Mouse (Mus musculus): ENCODE measurements around the gene Ndel1. TPM values are rescaled to one million over a fixed set of nuclear protein-coding genes. Genes with fewer than 3 reads are reported as not detected.

Gene Ndel1
- polyA plus RNA-seq, 1 experiment from 2014 or later, result 61.6 TPM

GRCm38 (mm10) chr11:68888253-68888652, 16.6 kb upstream of the Ndel1 start, which contains the start of gene Rnf222:
Gene Rnf222 (plus strand): TSS chr11:68888553.
- Histone ChIP-seq H3K27ac (ENCODE audit: low read depth, low read length) (no peak within 1 kb of the TSS), H3K27me3 (ENCODE audit: control insufficient read depth, insufficient read depth, low read length) (no peaks in the 10 kb centered on the region), H3K9me3 (ENCODE audit: control insufficient read depth, low read length) (no peaks in the 10 kb centered on the region), H3K4me1 (ENCODE audit: control insufficient read depth, insufficient read depth, low read length) (no peaks in the 10 kb centered on the region), H3K4me3 (ENCODE audit: low read depth, low read length) (no peak within 1 kb of the TSS), H3K4me2 (ENCODE audit: low read depth) (no peak within 1 kb of the TSS), H3K36me3 (ENCODE audit: control insufficient read depth, insufficient read depth, low read length) (no peaks in the 10 kb centered on the region), H3K9ac (ENCODE audit: low read length) (no peak within 1 kb of the TSS)
- DNase-seq (ENCODE audit: low spot score) (no peak), ATAC-seq (ENCODE audit: insufficient read depth, low FRiP score, low TSS enrichment) (no peak)
- 37% methylated on average over 6 of the region's 6 CpGs for WGBS

DNA sequence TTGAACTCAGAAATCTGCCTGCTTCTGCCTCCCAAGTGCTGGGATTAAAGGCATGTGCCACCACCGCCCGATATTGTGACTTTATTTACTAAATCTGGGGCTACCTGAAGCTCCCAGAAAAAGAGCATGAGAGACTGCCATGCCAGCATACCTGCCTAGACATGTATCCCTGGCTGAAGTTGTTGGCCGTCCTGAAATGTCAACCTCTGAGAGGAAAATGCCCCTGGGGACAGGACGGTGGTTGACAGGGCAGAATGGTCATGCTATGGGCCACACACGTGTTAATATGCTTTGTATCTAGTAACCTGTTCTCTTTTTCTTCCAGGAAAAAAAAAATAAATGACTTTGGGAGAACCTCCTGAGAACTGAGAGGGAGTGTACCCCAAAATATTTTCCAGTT, 14.4 kb upstream of the Ndel1 start:
- no peak overlapping the region for H3K4me3 ChIP-seq (ENCODE audit: low read depth, low read length)
- WGBS, result 84% methylated on average over 5 of the region's 5 CpGs
- H3K4me1 ChIP-seq (ENCODE audit: control insufficient read depth, insufficient read depth, low read length), result no peaks in the 10 kb centered on the region
- H3K4me2 ChIP-seq (ENCODE audit: low read depth), result no peak overlapping the region
- no peaks in the 10 kb centered on the region for H3K36me3 ChIP-seq (ENCODE audit: control insufficient read depth, insufficient read depth, low read length)
- no peak overlapping the region for H3K27ac ChIP-seq (ENCODE audit: low read depth, low read length)
- no peaks in the 10 kb centered on the region for H3K9me3 ChIP-seq (ENCODE audit: control insufficient read depth, low read length)
- ATAC-seq (ENCODE audit: insufficient read depth, low FRiP score, low TSS enrichment), result no peak
- H3K9ac ChIP-seq (ENCODE audit: low read length), result no peak overlapping the region
- no peaks in the 10 kb centered on the region for H3K27me3 ChIP-seq (ENCODE audit: control insufficient read depth, insufficient read depth, low read length)
- no peak for DNase-seq (ENCODE audit: low spot score)

DNA sequence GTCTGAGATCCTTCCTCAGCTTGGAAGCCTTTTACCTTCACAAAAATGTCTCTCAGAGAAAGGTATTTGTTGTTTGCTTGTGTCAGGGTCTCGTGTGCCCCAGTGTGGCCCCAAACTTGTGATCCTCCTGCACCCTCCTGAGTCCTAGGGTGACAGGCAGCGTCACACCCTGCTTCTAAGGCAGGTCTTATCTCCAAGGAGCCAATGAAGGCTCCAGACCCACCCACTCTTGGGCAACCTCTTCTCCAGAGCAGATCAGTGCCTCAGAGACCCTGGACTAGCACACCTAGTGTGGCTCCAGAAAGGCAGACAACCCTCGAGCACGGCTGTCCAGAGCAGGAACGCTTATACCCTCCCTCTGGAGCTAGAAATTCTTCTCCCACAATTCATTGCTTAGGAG, 12.7 kb upstream of the Ndel1 start:
- WGBS, result 76% methylated on average over 5 of the region's 5 CpGs
- Histone ChIP-seq H3K9me3 (ENCODE audit: control insufficient read depth, low read length) (no peaks in the 10 kb centered on the region), H3K27me3 (ENCODE audit: control insufficient read depth, insufficient read depth, low read length) (no peaks in the 10 kb centered on the region), H3K4me3 (ENCODE audit: low read depth, low read length) (no peak overlapping the region), H3K36me3 (ENCODE audit: control insufficient read depth, insufficient read depth, low read length) (no peaks in the 10 kb centered on the region), H3K4me1 (ENCODE audit: control insufficient read depth, insufficient read depth, low read length) (no peaks in the 10 kb centered on the region), H3K27ac (ENCODE audit: low read depth, low read length) (no peak overlapping the region), H3K4me2 (ENCODE audit: low read depth) (no peak overlapping the region), H3K9ac (ENCODE audit: low read length) (no peak overlapping the region)
- ATAC-seq (ENCODE audit: insufficient read depth, low FRiP score, low TSS enrichment) (no peak), DNase-seq (ENCODE audit: low spot score) (no peak)

DNA sequence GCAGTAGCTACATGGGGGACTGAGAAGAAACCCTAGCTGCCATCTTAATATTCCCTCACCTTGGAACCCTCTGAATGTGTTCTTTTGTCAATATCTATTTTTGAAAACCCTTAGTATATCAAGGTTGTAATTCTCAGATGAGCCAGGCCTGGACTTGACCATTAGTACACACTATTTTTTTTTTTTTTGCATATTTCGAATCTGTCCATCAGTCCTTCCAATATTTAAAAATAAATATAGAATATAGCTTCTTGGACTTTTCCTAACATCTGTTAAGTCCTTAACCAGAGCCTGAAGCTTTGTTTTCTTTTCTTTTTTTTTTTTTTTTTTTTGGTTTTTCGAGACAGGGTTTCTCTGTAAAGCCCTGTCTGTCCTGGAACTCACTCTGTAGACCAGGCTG, 12.2 kb upstream of the Ndel1 start:
- Histone ChIP-seq H3K4me2 (ENCODE audit: low read depth) (no peak overlapping the region), H3K27me3 (ENCODE audit: control insufficient read depth, insufficient read depth, low read length) (no peaks in the 10 kb centered on the region), H3K36me3 (ENCODE audit: control insufficient read depth, insufficient read depth, low read length) (no peaks in the 10 kb centered on the region), H3K4me3 (ENCODE audit: low read depth, low read length) (no peak overlapping the region), H3K9ac (ENCODE audit: low read length) (no peak overlapping the region), H3K9me3 (ENCODE audit: control insufficient read depth, low read length) (no peaks in the 10 kb centered on the region), H3K27ac (ENCODE audit: low read depth, low read length) (no peak overlapping the region), H3K4me1 (ENCODE audit: control insufficient read depth, insufficient read depth, low read length) (no peaks in the 10 kb centered on the region)
- 72% methylated on average over 2 of the region's 2 CpGs for WGBS
- DNase-seq (ENCODE audit: low spot score) (no peak), ATAC-seq (ENCODE audit: insufficient read depth, low FRiP score, low TSS enrichment) (no peak)

DNA sequence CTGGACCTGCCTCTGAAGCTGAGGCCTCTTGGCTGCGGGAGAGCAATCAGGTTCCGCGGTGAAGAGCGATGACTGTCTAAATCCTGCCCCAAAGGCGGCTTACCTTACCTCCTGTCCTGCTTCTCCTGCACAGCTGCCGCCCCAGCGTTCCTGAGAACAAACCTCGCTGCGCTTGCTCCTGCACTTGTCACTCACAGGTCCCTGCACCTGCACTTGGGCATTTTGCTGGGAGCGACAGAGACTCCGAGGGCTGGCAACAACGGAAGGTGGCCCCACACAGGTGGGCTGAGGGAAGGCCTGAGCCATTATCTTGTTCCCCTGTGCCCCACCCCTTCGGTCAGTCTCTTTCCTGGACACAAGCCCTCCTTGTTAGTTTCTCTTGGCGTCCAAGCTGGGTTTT, 10.4 kb upstream of the Ndel1 start:
- Histone ChIP-seq H3K4me3 (ENCODE audit: low read depth, low read length) (no peak overlapping the region), H3K9ac (ENCODE audit: low read length) (no peak overlapping the region), H3K4me1 (ENCODE audit: control insufficient read depth, insufficient read depth, low read length) (no peaks in the 10 kb centered on the region), H3K27ac (ENCODE audit: low read depth, low read length) (no peak overlapping the region), H3K36me3 (ENCODE audit: control insufficient read depth, insufficient read depth, low read length) (no peaks in the 10 kb centered on the region), H3K27me3 (ENCODE audit: control insufficient read depth, insufficient read depth, low read length) (no peaks in the 10 kb centered on the region), H3K4me2 (ENCODE audit: low read depth) (no peak overlapping the region), H3K9me3 (ENCODE audit: control insufficient read depth, low read length) (no peaks in the 10 kb centered on the region)
- WGBS, result 27% methylated on average over 14 of the region's 14 CpGs
- DNase-seq (ENCODE audit: low spot score) (no peak), ATAC-seq (ENCODE audit: insufficient read depth, low FRiP score, low TSS enrichment) (no peak)

DNA sequence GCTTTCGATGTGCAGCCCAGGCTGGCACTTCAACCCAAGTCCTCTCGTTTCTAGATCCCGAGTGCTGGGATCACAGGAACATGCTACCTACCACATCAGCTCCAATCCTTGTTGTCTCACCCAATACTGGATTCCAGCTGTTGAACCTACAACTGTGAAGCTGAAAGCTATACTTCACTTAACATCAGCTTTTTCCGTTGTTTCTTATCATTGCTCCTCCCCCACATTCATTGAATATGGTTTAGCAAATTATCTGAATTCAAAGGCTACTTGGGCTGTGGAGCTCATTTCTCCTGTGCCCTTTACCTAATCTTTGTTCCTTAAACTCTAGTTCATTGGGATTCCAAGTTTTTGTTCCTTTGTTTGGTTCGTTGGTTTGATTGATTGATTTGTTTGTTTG, 7.2 kb upstream of the Ndel1 start:
- DNase-seq (ENCODE audit: low spot score), result no peak
- 86% methylated on average over 5 of the region's 5 CpGs for WGBS
- Histone ChIP-seq H3K4me1 (ENCODE audit: control insufficient read depth, insufficient read depth, low read length) (no peaks in the 10 kb centered on the region), H3K27ac (ENCODE audit: low read depth, low read length) (no peak overlapping the region), H3K36me3 (ENCODE audit: control insufficient read depth, insufficient read depth, low read length) (no peaks in the 10 kb centered on the region), H3K9ac (ENCODE audit: low read length) (no peak overlapping the region), H3K4me2 (ENCODE audit: low read depth) (no peak overlapping the region), H3K9me3 (ENCODE audit: control insufficient read depth, low read length) (no peaks in the 10 kb centered on the region), H3K27me3 (ENCODE audit: control insufficient read depth, insufficient read depth, low read length) (no peaks in the 10 kb centered on the region), H3K4me3 (ENCODE audit: low read depth, low read length) (no peak overlapping the region)
- no peak for ATAC-seq (ENCODE audit: insufficient read depth, low FRiP score, low TSS enrichment)

DNA sequence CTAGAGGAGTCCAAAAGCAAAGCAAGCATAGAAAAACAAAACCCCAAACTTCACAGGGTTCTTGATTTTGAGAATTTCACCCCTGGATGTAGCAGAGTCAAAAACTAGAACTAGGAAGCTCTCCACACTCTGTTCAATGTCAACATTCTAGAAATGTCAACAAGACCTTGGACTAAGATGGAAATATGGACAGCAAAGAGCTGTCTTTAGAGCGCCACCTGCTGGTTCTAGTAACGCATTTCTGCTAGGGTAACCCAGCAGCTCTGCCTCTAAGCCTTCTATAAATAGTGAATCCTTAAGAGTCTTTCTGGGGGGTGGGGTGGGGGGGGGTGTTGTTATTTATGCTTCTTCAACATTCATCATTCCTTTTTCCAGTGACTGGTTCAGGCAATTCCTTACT, 3.2 kb upstream of the Ndel1 start:
- Histone ChIP-seq H3K27ac (ENCODE audit: low read depth, low read length) (no peak overlapping the region), H3K36me3 (ENCODE audit: control insufficient read depth, insufficient read depth, low read length) (no peaks in the 10 kb centered on the region), H3K27me3 (ENCODE audit: control insufficient read depth, insufficient read depth, low read length) (no peaks in the 10 kb centered on the region), H3K9me3 (ENCODE audit: control insufficient read depth, low read length) (no peaks in the 10 kb centered on the region), H3K4me3 (ENCODE audit: low read depth, low read length) (no peak overlapping the region), H3K4me2 (ENCODE audit: low read depth) (no peak overlapping the region), H3K9ac (ENCODE audit: low read length) (no peak overlapping the region), H3K4me1 (ENCODE audit: control insufficient read depth, insufficient read depth, low read length) (no peaks in the 10 kb centered on the region)
- ATAC-seq (ENCODE audit: insufficient read depth, low FRiP score, low TSS enrichment) (no peak), DNase-seq (ENCODE audit: low spot score) (peak; percentile 69)
- 2% methylated on average over 2 of the region's 2 CpGs for WGBS

- Histone ChIP-seq H3K4me1 (ENCODE audit: control insufficient read depth, insufficient read depth, low read length) (no peaks in the 10 kb centered on the region), H3K9me3 (ENCODE audit: control insufficient read depth, low read length) (no peaks in the 10 kb centered on the region), H3K4me2 (ENCODE audit: low read depth) (no peak overlapping the region), H3K4me3 (ENCODE audit: low read depth, low read length) (no peak overlapping the region), H3K27ac (ENCODE audit: low read depth, low read length) (no peak overlapping the region), H3K36me3 (ENCODE audit: control insufficient read depth, insufficient read depth, low read length) (no peaks in the 10 kb centered on the region), H3K9ac (ENCODE audit: low read length) (no peak overlapping the region), H3K27me3 (ENCODE audit: control insufficient read depth, insufficient read depth, low read length) (no peaks in the 10 kb centered on the region)
- ATAC-seq (ENCODE audit: insufficient read depth, low FRiP score, low TSS enrichment) (no peak), DNase-seq (ENCODE audit: low spot score) (no peak)
- WGBS, result 93% methylated on average over 9 of the region's 9 CpGs
Measured at GRCm38 (mm10) chr11:68871277-68871676, 381 bp downstream of the Ndel1 start.

GRCm38 (mm10) chr11:68864544-68865189, 7.0 kb downstream of the Ndel1 start:
- Histone ChIP-seq H3K36me3 (ENCODE audit: control insufficient read depth, insufficient read depth, low read length) (no peaks in the 10 kb centered on the region), H3K4me2 (ENCODE audit: low read depth) (no peak overlapping the region), H3K9ac (ENCODE audit: low read length) (no peak overlapping the region), H3K9me3 (ENCODE audit: control insufficient read depth, low read length) (no peaks in the 10 kb centered on the region), H3K4me3 (ENCODE audit: low read depth, low read length) (no peak overlapping the region), H3K4me1 (ENCODE audit: control insufficient read depth, insufficient read depth, low read length) (no peaks in the 10 kb centered on the region), H3K27me3 (ENCODE audit: control insufficient read depth, insufficient read depth, low read length) (no peaks in the 10 kb centered on the region), H3K27ac (ENCODE audit: low read depth, low read length) (no peak overlapping the region)
- ATAC-seq (ENCODE audit: insufficient read depth, low FRiP score, low TSS enrichment), result no peak
- no peak for DNase-seq (ENCODE audit: low spot score)
- WGBS, result 74% methylated on average over 9 of the region's 9 CpGs

All from neural tube, embryonic 11.5 days (tissue).